In genomic region chr4:154674541-154674940, GRCm38 (mm10) we compare ENCODE assay signal across 9 mouse cellular contexts. TPM values are rescaled to one million over a fixed set of nuclear protein-coding genes. Genes with fewer than 3 reads are reported as not detected.
A peak's percentile ranks its signal among the peaks of the same experiment; 100 is the strongest.
DNase-seq lines count a peak whose midpoint lies in the region; ATAC-seq and TF ChIP-seq lines count a peak whose summit lies in the region.
"Had no signal": no experiment of that assay in that cellular context is flagged by ENCODE, and none has a peak within 500 bp of the region (broad histone marks: within the 10 kb centered on the region; RNA-seq: fewer than 3 reads in every experiment).

No protein-coding gene starts in this region.

- WGBS in intestine, embryonic 14.5 days = 5% methylated on average over 12 of the region's 12 CpGs
- 2% methylated on average over 12 of the region's 12 CpGs for WGBS in intestine, embryonic 15.5 days
- WGBS in intestine, embryonic 16.5 days = 4% methylated on average over 12 of the region's 12 CpGs
- 6% methylated on average over 12 of the region's 12 CpGs for WGBS in limb, embryonic 14.5 days
- WGBS in neural tube, embryonic 12.5 days = 5% methylated on average over 12 of the region's 12 CpGs

- no peak overlapping the region for H3K9ac ChIP-seq in intestine, embryonic 14.5 days (ENCODE audit: low read length)
- no peak overlapping the region for H3K9ac ChIP-seq in intestine, embryonic 15.5 days
- no peak overlapping the region for H3K9ac ChIP-seq in intestine, embryonic 16.5 days (ENCODE audit: low read depth, low read length)
- no peak overlapping the region for H3K9ac ChIP-seq in limb, embryonic 14.5 days (ENCODE audit: low read depth, low read length, severe bottlenecking)
- no peak overlapping the region for H3K9ac ChIP-seq in neural tube, embryonic 12.5 days

- peak overlapping the region; percentile 18; the same call in 1 of the 2 replicates for H3K4me2 ChIP-seq in intestine, embryonic 14.5 days (ENCODE audit: low read length)
- H3K4me2 ChIP-seq in intestine, embryonic 15.5 days (replicated peaks) = no peak overlapping the region; the same call in 1 of the 2 replicates
- no peak overlapping the region for H3K4me2 ChIP-seq in intestine, embryonic 16.5 days (ENCODE audit: low read depth, low read length)
- H3K4me2 ChIP-seq in limb, embryonic 14.5 days (replicated peaks; ENCODE audit: low read depth, low read length, severe bottlenecking) = peak overlapping the region; percentile 34
- peak overlapping the region; percentile 43 for H3K4me2 ChIP-seq in neural tube, embryonic 12.5 days (replicated peaks)

- TF ChIP-seq POLR2A in limb, embryonic 14.5 days (IDR thresholded peaks at IDR 0.05; ENCODE audit: borderline replicate concordance, extremely low read depth, insufficient read depth, insufficient read length) = no peak

- no peak overlapping the region for H3K4me3 ChIP-seq in intestine, embryonic 14.5 days (ENCODE audit: low read depth, low read length)
- no peak overlapping the region for H3K4me3 ChIP-seq in intestine, embryonic 15.5 days (replicated peaks)
- no peak overlapping the region for H3K4me3 ChIP-seq in intestine, embryonic 16.5 days (ENCODE audit: low read length)
- no peak overlapping the region for H3K4me3 ChIP-seq in limb, embryonic 14.5 days (replicated peaks; ENCODE audit: low read length)
- H3K4me3 ChIP-seq in neural tube, embryonic 12.5 days = no peak overlapping the region

- DNase-seq in intestine, embryonic 14.5 days (ENCODE audit: low spot score) = peak; percentile 88
- DNase-seq in c-Kit-positive CD71-negative TER-119-negative erythroid progenitor cells, embryonic 14.5 days (ENCODE audit: low read depth) = peak; percentile 40
- peak; percentile 74 for DNase-seq in forelimb bud, embryonic 11.5 days (ENCODE audit: low read depth, low spot score)
- DNase-seq in limb, embryonic 14.5 days (ENCODE audit: low spot score) = peak; percentile 61
- DNase-seq in thymus, postnatal 4 days = peak; percentile 63

- no peak overlapping the region for H3K27ac ChIP-seq in intestine, embryonic 14.5 days (ENCODE audit: low read depth)
- no peak overlapping the region for H3K27ac ChIP-seq in intestine, embryonic 15.5 days
- no peak overlapping the region for H3K27ac ChIP-seq in intestine, embryonic 16.5 days (ENCODE audit: low read length)
- no peak overlapping the region for H3K27ac ChIP-seq in limb, embryonic 14.5 days (replicated peaks; ENCODE audit: low read depth, low read length)
- no peak overlapping the region for H3K27ac ChIP-seq in neural tube, embryonic 12.5 days
- H3K27ac ChIP-seq: macrophage had no signal

- H3K4me1 ChIP-seq in intestine, embryonic 14.5 days (replicated peaks; ENCODE audit: control insufficient read depth, insufficient read depth, low read length) = no peaks in the 10 kb centered on the region
- H3K4me1 ChIP-seq in intestine, embryonic 15.5 days (replicated peaks) = no peaks in the 10 kb centered on the region
- no peaks in the 10 kb centered on the region for H3K4me1 ChIP-seq in intestine, embryonic 16.5 days (ENCODE audit: control insufficient read depth, insufficient read depth, low read length)
- peaks cover 35% of the 10 kb centered on the region for H3K4me1 ChIP-seq in limb, embryonic 14.5 days (ENCODE audit: control insufficient read depth, insufficient read depth, low read length)
- peaks cover 18% of the 10 kb centered on the region; the same call in 1 of the 2 replicates for H3K4me1 ChIP-seq in neural tube, embryonic 12.5 days

- H3K9me3 ChIP-seq in intestine, embryonic 14.5 days (ENCODE audit: control insufficient read depth, low read length) = no peaks in the 10 kb centered on the region
- no peaks in the 10 kb centered on the region for H3K9me3 ChIP-seq in intestine, embryonic 15.5 days
- H3K9me3 ChIP-seq in intestine, embryonic 16.5 days (ENCODE audit: control insufficient read depth, low read length) = no peaks in the 10 kb centered on the region
- H3K9me3 ChIP-seq in limb, embryonic 14.5 days (ENCODE audit: control insufficient read depth, low read length) = no peaks in the 10 kb centered on the region
- H3K9me3 ChIP-seq in neural tube, embryonic 12.5 days = no peaks in the 10 kb centered on the region

- no peak for ATAC-seq in intestine, embryonic 14.5 days (replicated peaks; ENCODE audit: low FRiP score, low TSS enrichment, low read depth)
- no peak; the same call in 1 of the 2 replicates for ATAC-seq in intestine, embryonic 15.5 days
- ATAC-seq in intestine, embryonic 16.5 days = 0 out of 2 replicates have a peak, but pooled peaks have one; percentile 50
- no peak; the same call in 1 of the 2 replicates for ATAC-seq in limb, embryonic 14.5 days (ENCODE audit: low FRiP score, low read depth)
- ATAC-seq in neural tube, embryonic 12.5 days (ENCODE audit: low FRiP score, low read depth) = no peak

- H3K36me3 ChIP-seq in intestine, embryonic 14.5 days (ENCODE audit: control insufficient read depth, insufficient read depth, low read length) = no peaks in the 10 kb centered on the region
- no peaks in the 10 kb centered on the region for H3K36me3 ChIP-seq in intestine, embryonic 15.5 days
- H3K36me3 ChIP-seq in intestine, embryonic 16.5 days (ENCODE audit: control insufficient read depth, insufficient read depth, low read length) = no peaks in the 10 kb centered on the region
- no peaks in the 10 kb centered on the region for H3K36me3 ChIP-seq in limb, embryonic 14.5 days (ENCODE audit: control insufficient read depth, insufficient read depth, low read length)
- no peaks in the 10 kb centered on the region for H3K36me3 ChIP-seq in neural tube, embryonic 12.5 days

- 0 out of 2 replicates have a peak, but pooled peaks cover 11% of the 10 kb centered on the region for H3K27me3 ChIP-seq in intestine, embryonic 14.5 days (replicated peaks; ENCODE audit: control insufficient read depth, insufficient read depth, low read length)
- no peaks in the 10 kb centered on the region; the same call in none of the 2 replicates for H3K27me3 ChIP-seq in intestine, embryonic 15.5 days (replicated peaks)
- H3K27me3 ChIP-seq in intestine, embryonic 16.5 days (replicated peaks; ENCODE audit: control insufficient read depth, insufficient read depth, low read length) = no peaks in the 10 kb centered on the region
- 0 out of 2 replicates have a peak, but pooled peaks cover 6% of the 10 kb centered on the region for H3K27me3 ChIP-seq in limb, embryonic 14.5 days (ENCODE audit: control insufficient read depth, insufficient read depth, low read length)
- peaks cover 31% of the 10 kb centered on the region for H3K27me3 ChIP-seq in neural tube, embryonic 12.5 days (replicated peaks)

RNA-seq across cellular contexts. Expression of gene Actrt2, which starts 6.9 kb away (rescaled TPM):
- not detected in 2 replicates for polyA plus RNA-seq in intestine, embryonic 14.5 days (2014; fragmentation: Nextera tagmentation; extraction: Ambion mirVana)
- not detected in 2 replicates for polyA plus RNA-seq in intestine, embryonic 15.5 days (2015; fragmentation: Nextera tagmentation; extraction: Ambion mirVana)
- not detected in 2 replicates for polyA plus RNA-seq in intestine, embryonic 16.5 days (2015; fragmentation: Nextera tagmentation; extraction: Ambion mirVana)
- polyA plus RNA-seq in limb, embryonic 14.5 days (2012; rRNA removed) = not detected in 2 replicates
- not detected in 2 replicates for polyA plus RNA-seq in limb, embryonic 14.5 days (2014; fragmentation: Nextera tagmentation; extraction: Ambion mirVana)
- not detected in 2 replicates for polyA plus RNA-seq in neural tube, embryonic 12.5 days (2016; fragmentation: Nextera tagmentation; extraction: Ambion mirVana)
- polyA plus RNA-seq: macrophage had no signal

RNA-seq across cellular contexts. Expression of gene Prdm16, which starts 37.9 kb away (rescaled TPM):
- 14.2 and 19.7 TPM in 2 replicates for polyA plus RNA-seq in intestine, embryonic 14.5 days (2014; fragmentation: Nextera tagmentation; extraction: Ambion mirVana)
- polyA plus RNA-seq in intestine, embryonic 15.5 days (2015; fragmentation: Nextera tagmentation; extraction: Ambion mirVana) = 16.4 and 17.7 TPM in 2 replicates
- polyA plus RNA-seq in intestine, embryonic 16.5 days (2015; fragmentation: Nextera tagmentation; extraction: Ambion mirVana) = 15.2 and 17.6 TPM in 2 replicates
- polyA plus RNA-seq in limb, embryonic 14.5 days (2012; rRNA removed) = 11.7 and 15.3 TPM in 2 replicates
- polyA plus RNA-seq in limb, embryonic 14.5 days (2014; fragmentation: Nextera tagmentation; extraction: Ambion mirVana) = 25.6 and 40.0 TPM in 2 replicates
- 12.9 and 13.4 TPM in 2 replicates for polyA plus RNA-seq in neural tube, embryonic 12.5 days (2016; fragmentation: Nextera tagmentation; extraction: Ambion mirVana)

Comparison
In these comparisons a context has a peak if more than half of its experiments do, and no peak if none do; other contexts are left out.
1. H3K4me2 ChIP-seq: peak in intestine, embryonic 14.5 days (single experiment), limb, embryonic 14.5 days (single experiment) and neural tube, embryonic 12.5 days (single experiment); none in intestine, embryonic 15.5 days (single experiment) and intestine, embryonic 16.5 days (single experiment).
2. Peak in every context shown above with its lines, with median percentiles within 50 percentile points of each other: DNase-seq.